Mouse (Mus musculus): ENCODE data around the gene Olfr1392.

The Olfr1392 gene

DNA sequence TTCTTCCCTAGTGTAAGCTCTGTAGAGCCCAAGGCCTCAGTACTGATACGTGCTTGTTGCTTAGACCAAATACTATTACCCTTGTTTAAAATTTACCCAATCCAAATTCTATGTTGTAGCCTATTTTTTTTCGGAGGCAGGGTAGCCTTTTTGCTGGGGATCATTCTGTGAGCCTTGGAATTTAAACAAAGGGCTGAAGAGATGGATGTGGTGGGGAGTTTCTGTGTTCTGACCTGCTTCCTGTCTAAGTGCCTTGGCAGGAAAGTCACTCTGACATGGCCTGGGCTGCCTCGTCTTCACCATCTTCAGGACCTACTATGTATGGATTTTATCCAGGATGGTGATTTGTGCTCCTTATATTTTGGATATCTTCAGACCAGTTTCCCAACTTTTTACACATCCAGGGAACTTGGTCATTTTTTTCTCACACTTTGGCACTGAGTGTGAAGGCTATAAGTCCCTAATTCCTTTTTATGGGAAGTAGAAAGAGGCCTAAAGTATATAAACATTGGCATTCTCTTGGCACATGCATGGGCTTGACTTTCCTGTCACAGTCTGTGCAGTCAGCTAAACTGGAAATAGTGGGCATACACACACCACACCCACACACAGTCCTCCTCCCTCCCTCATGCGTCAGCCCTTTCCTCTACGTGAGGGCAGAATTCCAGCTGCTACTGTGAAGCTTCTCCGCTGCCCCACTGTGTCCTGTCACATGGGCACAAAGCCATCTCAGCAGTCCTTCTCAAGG is 36.7 kb upstream of the Olfr1392 start:
- no peak for TF ChIP-seq GATA4 (IDR thresholded peaks at IDR 0.05; ENCODE audit: insufficient replicate concordance, low read length)

DNA sequence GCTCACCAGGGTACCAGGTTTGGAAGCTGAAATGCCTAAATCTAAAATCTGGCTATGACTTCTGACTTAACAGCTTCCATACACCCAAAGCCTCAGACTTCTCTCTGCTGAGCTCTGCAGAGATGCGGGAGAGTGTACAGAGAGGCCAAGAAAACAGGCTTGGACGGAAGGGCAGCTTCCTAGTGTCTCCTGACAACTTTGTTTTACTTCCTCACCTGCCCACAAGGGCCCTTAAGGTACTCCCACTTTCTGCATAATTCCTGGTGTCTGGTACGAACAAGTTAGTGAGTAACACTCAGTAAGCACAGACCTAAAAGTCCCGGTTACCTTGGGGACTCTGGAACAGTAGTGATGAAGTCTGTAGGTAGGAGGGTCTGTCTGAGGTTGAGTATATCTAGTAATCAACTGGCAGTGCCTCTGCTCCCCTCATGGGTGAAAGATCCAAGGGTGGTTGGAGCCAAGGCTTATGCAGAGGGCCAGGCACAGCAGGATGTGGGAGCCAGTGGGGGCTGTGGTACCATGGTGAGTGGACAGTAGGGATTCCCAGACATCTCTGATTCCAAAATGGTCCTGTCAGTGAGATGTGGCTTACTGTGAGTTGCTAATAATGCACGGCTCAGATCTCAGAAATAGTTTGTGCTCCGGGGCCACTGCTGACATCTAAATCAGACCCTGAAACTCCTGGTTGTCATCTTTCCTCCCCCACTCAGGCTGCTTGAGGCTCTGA is 35.9 kb upstream of the Olfr1392 start:
- no peak for TF ChIP-seq GATA4 (IDR thresholded peaks at IDR 0.05; ENCODE audit: insufficient replicate concordance, low read length)

DNA sequence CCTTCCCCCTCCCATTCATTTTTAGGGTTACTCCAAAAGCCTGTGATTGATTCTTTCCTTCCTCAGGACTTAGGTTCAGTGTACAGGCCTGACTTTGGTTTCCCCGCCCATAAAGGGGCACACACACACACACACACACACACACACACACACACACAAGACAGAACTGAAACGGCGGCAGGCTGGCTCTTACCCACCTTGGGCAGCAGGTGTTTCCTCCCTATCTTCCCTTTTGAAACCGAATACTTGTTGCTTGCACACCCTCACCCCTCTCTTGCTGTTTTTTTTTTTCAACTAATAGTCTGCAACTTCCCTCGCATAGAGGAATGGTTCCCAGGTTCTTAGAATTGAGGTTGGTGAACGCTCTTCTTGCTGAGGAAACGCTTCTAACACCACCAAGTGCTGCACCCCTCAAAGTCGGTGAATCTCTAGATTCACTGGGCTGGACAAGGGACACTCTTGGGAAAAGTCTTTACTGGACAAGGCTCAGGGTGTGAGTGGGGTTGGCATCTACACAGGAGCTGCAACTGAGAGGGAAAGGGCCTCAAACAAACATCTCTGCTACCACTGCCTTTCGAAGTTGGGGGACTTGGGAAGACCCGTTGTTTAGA is 35.2 kb upstream of the Olfr1392 start:
- no peak for TF ChIP-seq GATA4 (IDR thresholded peaks at IDR 0.05; ENCODE audit: insufficient replicate concordance, low read length)

DNA sequence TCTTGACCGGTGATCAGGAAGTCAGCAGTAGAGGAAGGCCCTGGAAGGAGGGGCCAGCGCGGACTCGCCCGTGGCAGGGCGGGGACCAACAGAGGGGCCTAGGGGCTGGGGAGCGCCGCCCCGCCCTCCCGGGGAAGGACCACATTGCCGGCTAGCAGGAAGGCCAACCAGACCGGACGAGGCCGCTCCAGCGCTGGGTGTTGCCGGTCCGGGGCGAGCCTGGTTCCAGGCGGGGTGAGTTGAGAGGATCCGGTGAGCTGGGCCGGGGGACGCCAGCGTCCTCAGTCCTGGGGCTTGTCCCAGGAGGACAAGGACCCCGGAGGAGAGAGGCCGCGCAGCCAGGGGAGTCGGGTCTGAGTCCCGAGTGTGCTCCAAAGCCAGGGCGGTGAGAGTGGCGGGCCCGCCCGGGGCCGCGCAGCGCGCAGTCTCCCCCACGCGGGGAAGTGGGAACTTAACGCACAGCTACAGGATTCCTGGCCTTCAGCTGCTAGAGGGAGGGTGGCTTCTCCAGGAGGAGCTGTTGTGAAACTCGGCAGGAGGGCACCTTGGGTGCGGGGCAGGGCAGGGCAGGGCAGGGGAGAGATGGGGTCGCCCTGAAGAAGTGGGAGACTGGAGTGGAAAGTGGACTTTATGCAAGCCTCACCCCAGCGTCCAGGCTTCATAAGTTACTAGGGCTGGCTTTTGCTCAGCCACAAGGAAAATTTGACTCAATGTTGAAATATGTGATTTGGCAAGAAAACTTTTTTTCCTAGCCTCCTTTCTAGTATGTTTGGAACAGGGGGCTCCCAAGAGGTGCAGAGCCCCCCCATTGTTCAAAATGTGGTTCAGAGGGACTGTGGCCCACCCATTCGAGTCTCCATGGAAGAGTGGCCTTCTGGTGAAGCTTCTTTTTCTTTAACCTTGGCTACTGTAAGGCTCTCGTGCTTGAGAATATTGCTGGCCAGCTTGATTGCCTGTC is 34.4 kb upstream of the Olfr1392 start:
- peak; percentile 26; the same call in 1 of the 2 replicates for TF ChIP-seq GATA4 (IDR thresholded peaks at IDR 0.05; ENCODE audit: insufficient replicate concordance, low read length)

DNA sequence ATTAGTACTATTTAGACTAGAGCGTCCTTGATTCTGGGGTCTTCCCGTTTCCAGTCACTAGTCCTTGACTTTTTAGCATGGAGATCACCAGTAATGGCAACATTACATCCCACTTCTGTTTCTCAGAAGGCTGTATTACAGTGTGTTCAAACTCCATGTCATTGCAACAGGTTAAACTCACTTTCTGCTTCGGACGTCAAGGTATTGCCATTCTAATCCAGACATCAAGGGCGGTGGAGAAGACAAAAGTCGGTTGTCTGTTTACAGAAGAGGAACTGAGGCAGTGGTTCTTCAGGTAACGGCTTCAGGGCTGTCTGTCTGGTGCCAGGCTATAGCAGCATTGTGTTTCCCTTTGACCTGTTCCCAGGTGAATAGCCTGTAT is 33.7 kb upstream of the Olfr1392 start:
- no peak for TF ChIP-seq GATA4 (IDR thresholded peaks at IDR 0.05; ENCODE audit: insufficient replicate concordance, low read length)

DNA sequence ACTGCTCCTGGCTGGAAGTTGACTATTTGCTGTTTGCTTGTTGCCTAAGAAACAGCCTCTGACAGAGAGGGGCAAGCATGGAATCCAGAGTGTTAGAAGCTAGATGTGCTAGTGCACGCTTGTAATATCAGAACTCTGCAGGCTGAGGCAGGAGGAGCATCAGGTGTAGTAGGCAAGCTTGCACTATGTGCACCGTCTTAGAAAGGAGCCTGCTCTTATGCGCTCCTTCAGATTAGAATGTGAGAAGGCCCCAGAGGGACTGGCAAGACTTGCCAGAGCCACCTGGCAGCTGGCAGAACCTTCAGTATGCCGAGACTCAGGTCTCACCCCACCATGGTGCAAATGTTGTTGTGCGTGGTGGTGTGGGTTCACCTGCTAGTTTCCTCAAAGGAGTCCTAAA is 33.0 kb upstream of the Olfr1392 start:
- TF ChIP-seq GATA4 (IDR thresholded peaks at IDR 0.05; ENCODE audit: insufficient replicate concordance, low read length), result no peak

DNA sequence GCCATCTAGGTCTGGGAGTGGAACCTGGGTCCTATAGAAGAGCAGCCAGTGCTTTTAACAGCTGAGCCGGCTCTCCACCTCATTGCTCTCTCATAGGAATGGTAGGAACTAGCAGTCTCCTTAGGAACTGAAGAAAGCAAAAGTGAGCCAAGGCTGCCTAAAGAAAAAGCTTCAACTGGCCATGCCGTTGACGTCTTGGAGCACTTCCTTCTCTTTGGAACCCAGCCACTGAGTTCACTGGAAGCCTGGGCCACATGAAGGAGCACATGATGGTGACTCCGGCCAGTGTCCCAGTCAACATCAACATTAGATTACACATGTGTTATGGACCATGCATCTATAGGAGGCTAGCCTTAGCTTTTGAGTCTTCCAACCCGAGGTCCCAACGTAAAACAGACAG is 32.0 kb upstream of the Olfr1392 start:
- no peak for TF ChIP-seq GATA4 (IDR thresholded peaks at IDR 0.05; ENCODE audit: insufficient replicate concordance, low read length)

DNA sequence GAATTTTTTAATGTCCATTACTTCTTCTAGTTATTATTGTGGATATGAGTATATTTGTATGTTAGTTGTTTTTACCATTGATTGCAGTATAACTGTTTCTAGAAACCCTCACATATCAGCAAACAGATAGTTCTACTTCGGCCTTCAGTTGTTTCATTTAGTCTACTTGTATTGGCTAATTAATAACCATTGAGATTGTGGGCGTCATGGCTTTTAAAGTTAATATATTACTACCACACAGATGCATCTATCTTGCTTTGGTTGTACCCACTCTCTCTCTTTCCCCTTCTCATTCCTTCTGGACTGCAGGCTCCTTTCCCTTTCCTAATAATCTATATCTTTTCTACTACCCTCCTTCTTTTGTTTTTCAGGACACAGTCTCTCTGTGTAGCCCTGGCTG is 25.8 kb upstream of the Olfr1392 start:
- TF ChIP-seq GATA4 (IDR thresholded peaks at IDR 0.05; ENCODE audit: insufficient replicate concordance, low read length), result no peak

DNA sequence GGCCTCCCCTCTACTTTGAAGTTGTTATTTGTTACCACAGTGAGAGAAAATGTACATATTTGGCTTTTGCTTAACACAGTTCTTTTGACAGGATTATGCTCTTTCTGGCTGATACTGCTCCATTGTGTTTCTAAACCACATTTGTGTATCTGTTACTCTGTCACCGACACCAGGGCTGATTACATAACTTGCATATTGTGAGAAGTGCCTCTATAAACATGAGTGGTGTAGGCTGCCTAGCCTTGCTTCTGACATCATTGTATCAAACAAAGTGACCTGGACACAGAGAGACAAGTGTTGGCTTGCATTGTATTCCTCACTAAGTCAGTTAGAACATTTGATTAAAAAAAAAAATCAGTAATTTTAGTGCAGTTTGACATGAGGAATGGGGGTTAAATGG is 25.3 kb upstream of the Olfr1392 start:
- no peak for TF ChIP-seq GATA4 (IDR thresholded peaks at IDR 0.05; ENCODE audit: insufficient replicate concordance, low read length)

DNA sequence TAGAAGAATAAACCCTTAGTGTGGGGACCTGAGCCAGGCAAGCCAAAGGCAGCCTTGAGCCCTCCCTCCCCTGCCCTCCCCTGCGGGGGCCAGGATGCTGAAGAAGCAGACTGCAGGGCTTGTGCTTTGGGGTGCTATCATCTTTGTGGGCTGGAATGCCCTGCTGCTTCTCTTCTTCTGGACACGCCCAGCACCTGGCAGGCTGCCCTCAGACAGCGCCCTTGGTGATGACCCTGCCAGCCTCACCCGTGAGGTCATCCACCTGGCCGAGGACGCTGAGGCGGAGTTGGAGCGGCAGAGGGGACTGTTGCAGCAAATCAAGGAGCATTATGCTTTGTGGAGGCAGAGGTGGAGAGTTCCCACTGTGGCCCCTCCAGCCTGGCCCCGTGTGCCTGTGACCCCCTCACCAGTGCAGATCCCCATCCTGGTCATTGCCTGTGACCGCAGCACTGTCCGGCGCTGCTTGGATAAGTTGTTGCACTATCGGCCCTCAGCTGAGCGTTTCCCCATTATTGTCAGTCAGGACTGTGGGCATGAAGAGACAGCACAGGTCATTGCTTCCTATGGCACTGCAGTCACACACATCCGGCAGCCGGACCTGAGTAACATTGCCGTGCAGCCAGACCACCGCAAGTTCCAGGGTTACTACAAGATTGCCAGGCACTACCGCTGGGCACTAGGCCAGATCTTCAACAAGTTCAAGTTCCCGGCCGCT is 24.3 kb upstream of the Olfr1392 start:
- TF ChIP-seq GATA4 (IDR thresholded peaks at IDR 0.05; ENCODE audit: insufficient replicate concordance, low read length), result no peak

DNA sequence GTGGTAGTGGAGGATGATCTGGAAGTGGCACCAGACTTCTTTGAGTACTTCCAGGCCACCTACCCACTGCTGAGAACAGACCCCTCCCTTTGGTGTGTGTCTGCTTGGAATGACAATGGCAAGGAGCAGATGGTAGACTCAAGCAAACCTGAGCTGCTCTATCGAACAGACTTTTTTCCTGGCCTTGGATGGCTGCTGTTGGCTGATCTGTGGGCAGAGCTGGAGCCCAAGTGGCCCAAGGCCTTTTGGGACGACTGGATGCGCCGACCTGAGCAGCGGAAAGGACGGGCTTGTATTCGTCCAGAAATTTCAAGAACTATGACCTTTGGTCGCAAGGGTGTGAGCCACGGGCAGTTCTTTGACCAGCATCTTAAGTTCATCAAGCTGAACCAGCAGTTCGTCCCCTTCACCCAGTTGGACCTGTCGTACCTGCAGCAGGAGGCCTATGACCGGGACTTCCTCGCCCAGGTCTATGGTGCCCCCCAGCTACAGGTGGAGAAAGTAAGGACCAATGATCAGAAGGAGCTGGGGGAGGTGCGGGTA is 23.7 kb upstream of the Olfr1392 start:
- TF ChIP-seq GATA4 (IDR thresholded peaks at IDR 0.05; ENCODE audit: insufficient replicate concordance, low read length), result no peak

DNA sequence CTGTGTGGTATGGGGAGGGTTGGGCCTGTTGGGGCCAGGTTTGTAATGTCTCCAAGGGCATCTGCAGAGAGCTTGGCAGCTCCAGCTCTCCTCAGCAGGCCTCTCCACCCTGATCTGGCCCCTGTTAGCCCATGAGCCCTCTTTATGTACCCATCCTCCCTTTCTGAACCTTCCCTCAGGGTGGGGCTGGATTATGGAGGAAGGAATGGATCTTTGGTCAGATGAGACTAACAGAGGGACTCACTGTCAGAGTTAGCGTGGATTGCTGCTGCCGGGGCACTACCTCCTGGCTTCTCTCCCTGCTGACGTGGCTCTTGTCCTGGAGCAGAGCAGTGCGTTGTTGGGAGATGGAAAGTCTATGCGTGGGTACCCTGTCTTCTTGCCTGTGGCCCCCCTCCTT is 22.8 kb upstream of the Olfr1392 start:
- no peak for TF ChIP-seq GATA4 (IDR thresholded peaks at IDR 0.05; ENCODE audit: insufficient replicate concordance, low read length)

DNA sequence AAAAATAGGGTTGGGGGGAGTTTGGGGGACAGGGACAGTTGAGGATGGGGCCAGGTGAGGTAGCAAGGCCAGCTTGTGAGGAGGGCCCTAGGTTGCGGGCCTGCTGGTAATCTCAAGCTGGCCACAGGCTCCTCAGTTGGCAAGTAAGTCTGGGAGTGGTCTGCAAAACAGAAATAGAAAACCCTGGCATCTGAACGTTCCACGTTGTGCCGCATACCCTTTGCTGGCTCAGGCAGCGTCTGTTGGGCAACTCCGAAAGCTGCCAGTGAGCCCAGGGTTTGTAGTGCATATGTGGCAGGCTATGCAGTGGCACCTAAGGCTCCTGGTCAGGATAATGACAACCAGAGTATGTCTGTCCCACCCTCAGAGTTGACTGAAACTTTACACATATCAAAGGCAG is 21.9 kb upstream of the Olfr1392 start:
- TF ChIP-seq GATA4 (IDR thresholded peaks at IDR 0.05; ENCODE audit: insufficient replicate concordance, low read length), result no peak

DNA sequence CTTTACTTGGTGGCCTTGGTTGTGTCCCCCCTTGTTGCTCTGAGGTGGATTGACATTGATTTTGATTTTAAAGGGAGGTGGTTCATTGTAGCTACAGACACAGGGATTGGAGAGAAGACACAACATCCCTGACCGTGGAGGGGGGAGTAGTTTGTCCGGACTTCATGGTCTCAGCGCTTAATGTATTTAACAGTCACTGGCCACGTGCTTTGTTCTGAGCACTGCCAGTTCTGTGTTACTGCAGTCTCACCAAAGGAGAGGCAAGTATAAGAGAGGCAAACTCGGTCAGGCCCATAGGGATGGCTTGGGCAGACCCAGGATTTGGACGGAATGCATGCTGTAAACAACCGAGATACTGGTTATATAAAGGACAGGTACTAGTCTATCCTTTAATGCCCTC is 21.0 kb upstream of the Olfr1392 start:
- TF ChIP-seq GATA4 (IDR thresholded peaks at IDR 0.05; ENCODE audit: insufficient replicate concordance, low read length), result no peak
